Mouse (Mus musculus) hematopoietic stem cell, adult 5-6 weeks (primary cell): ENCODE measurements around the gene Zfp341. TPM values are rescaled to one million over a fixed set of nuclear protein-coding genes. Genes with fewer than 3 reads are reported as not detected.
A peak's percentile ranks its signal among the peaks of the same experiment; 100 is the strongest.

Source experiments
- ATAC-seq, 2 experiments: fragments of 125-278 bp in 1 of 2; replicated peaks in 1 of 2; 2 replicates each; pipeline ENCODE4 v1.8.0; 2016 to 2017; ENCODE audit warnings: inconsistent platforms in 2 of 2, mild to moderate bottlenecking in 2 of 2, moderate number of reproducible peaks in 2 of 2, low read depth in 1 of 2, moderate TSS enrichment in 1 of 2; ENCODE audit not compliant: low FRiP score in 2 of 2, poor library complexity in 2 of 2, severe bottlenecking in 2 of 2, insufficient read depth in 1 of 2, low TSS enrichment in 1 of 2
- total RNA-seq: library from RNA; stranded (forward); fragments of 172-1452, 232-1000 nt; gene quantifications from 2 replicates; pipeline ENCODE4 v1.2.3, GENCODE M21; 2017

Gene Zfp341
- total RNA-seq, 1 experiment from 2014 or later = 0.69 TPM

- no peak for ATAC-seq
Observed at GRCm38 (mm10) chr2:154581421-154581820, 31.7 kb upstream of the Zfp341 start.

DNA sequence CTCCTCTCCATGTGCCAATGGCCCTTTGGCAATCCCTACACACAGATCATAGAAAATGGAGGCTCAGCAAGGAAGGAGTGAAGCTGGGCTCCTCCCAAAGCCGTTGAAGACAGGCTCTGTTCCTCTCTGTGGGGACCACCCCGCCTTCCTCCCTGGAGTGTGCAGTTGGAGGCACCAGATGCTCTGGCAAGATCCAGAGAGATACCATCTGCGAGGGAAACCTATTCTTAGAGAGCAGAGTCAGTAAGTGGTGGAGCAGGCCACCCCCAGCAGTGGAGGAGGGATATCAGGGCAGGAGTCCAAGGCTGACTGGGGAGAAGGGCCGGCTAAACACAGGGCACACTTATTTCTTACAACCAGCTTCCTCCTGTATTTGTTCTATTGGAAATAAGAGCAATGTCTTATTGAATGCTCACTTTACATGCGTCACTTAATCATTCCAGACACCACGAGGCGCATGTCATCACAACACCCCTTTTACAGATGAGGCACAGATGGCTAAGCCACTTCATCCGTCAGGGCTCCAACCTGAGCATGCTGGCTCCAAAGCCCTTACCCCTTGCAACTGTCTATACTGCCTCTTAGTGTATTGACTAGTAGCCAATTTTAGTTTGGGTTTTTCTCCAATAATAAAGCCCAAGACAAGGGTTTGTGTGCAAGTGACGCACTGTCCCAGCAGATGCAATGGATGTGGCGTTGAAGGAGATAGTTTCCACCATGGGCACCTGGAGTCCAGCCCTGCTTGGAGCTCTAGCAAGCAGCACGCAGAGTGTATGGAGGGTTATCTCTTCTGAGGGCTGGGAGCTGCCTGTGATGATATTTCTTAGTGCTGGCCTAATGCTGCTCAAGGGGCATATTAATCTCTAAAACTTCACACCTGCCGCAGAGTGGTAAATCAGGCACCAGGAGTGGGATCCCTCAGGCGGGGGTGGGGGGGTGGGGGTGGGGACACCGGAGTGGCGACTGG, 28.9 kb upstream of the Zfp341 start:
- ATAC-seq = peak in 1 of 2 experiments; percentile 32; a peak in 2 of 4 replicates

- no peak for ATAC-seq
Observed at GRCm38 (mm10) chr2:154584931-154585601, 28.0 kb upstream of the Zfp341 start.

DNA sequence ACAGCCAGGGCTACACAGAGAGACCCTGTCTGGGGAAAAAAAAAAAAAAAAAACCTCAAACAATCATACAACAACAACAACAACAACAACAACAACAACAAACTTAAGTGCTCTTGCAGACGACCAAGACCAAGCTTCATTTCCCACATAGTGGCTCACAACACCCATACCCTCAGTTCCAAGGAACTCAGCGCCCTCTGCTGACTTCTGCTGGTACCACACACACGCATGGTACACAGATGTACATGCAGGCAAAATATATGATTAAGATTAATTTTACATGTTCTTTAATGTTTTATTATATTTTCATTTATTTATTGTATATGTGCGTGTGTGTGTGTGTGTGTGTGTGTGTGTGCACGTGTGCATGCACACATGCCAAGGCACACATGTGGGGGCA, 26.7 kb upstream of the Zfp341 start:
- ATAC-seq = peak in 1 of 2 experiments; percentile 40; a peak in 1 of 4 replicates

DNA sequence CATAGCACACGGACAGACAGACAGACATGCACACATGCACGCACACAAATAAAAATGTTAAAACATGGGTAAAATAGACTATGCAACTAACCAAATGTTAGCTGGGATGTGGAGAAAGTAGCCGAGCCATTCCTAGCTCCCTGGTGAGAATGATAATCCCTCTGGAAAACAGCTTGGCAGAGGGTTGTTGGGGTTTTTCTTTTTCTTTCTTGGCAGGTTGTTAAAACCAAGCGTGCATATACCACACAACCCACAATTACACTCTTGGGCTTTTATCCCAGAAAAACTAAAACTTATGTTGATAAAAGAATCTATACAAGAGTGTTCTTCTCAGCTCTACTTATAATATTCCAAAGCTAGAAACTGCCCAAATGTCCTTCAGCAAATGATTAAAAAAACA, 24.0 kb upstream of the Zfp341 start:
- ATAC-seq = no peak

DNA sequence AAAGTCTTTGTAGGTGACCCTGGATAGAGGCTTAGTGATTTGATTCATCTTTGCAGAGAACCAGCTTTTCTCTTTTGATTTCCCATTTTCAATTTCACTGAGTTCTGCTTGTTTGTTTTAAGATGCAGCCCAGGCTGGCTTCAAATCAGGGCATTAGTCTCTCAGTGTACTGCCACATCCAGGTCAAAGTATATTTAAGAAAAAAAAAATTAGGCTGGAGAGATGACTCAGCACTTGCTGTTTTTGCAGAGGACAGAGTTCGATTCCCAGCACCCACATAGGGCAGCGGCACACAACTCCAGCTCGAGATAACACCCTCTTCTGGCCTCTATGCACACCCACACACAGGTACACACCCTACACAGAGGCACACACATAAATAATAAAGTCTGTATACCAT, 21.9 kb upstream of the Zfp341 start:
- no peak for ATAC-seq

DNA sequence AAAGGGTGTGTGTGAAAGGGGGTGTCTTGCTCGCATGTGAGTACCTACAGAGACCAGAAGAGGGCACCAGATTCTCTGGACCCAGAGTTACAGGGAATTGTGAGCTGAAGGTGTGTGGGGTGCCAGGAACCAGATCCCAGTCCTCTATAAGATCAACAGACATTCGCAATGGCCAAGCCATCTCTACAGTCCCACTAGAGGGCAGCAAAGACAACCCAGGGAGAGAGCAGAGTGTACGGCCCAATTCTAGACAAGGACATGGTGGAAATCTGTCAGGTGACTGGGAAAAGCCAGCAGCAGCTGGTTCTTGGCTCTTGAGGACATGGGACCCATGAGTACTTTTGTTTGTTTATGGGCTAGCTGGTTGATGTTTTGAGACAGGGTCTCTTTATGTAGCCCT, 20.1 kb upstream of the Zfp341 start:
- peak; percentile 45 to 53; a peak in 2 of 4 replicates for ATAC-seq

GRCm38 (mm10) chr2:154595775-154596174, 17.3 kb upstream of the Zfp341 start:
- ATAC-seq = no peak

- no peak for ATAC-seq
Observed at GRCm38 (mm10) chr2:154597399-154597798, 15.7 kb upstream of the Zfp341 start.

DNA sequence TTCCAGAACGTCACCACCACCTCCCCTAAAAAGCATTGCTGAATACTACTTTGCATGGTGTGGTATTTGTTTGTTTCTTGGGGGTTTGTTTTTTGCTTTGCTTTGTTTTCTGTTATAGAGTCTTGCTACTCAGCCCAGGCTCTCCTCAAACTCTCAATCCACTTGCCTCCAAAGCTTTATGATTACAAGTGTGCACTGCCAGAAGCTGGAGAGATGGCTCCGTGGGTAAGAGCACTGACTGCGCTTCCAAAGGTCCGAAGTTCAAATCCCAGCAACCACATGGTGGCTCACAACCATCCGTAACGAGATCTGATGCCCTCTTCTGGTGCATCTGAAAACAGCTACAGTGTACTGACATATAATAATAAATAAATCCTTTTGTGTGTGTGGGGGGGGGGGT, 12.5 kb upstream of the Zfp341 start:
- ATAC-seq = no peak

DNA sequence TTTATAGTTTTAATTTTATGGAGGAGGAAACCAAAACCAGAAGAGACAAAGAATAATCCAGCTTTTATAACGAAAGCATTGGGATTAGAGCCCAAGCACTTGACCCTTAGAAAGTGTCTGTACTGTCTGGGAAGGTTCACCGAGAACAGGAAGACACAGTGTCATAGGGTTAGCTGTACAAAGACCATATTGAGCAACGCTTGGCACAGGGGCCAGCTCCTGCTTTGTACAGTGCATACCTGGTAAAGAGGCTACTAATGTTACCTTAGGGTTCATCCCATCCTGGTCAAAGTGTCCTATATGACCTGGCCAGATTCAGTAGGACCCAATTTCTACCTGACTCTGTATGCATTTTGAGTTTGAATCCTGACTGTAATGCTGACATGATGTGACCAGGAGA, 11.8 kb upstream of the Zfp341 start:
- no peak for ATAC-seq

GRCm38 (mm10) chr2:154603007-154603637, 10.0 kb upstream of the Zfp341 start:
- no peak for ATAC-seq

DNA sequence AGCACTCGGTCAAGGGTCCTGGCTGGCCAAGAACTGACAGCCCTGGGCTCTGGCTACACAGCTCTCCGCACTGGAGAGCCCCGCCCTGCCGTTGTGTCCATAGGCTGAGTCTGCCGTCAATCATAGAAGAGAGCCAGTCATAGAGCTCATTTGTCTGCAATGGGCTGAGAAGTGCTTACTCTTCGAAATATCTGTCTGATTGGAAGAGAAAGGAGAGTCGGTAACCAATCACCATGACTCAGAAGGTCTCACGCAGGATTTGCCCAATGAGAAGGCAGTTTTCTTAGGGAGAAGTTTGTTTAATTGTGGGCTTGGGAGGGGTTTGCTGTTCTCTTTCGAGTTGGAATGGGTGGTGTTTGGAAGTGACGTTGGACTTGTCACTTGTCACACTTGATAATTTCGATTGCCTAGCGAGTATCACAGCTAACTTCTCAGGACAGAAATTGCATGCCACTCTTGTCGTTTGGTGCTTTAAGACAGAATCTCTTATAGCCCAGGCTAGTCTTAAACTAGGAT, 9.4 kb upstream of the Zfp341 start, which contains the start of gene Pxmp4:
Gene Pxmp4 (minus strand): TSS at position 71 of the 516 bp plus-strand sequence.
- peak; percentile 98 to 99 for ATAC-seq

DNA sequence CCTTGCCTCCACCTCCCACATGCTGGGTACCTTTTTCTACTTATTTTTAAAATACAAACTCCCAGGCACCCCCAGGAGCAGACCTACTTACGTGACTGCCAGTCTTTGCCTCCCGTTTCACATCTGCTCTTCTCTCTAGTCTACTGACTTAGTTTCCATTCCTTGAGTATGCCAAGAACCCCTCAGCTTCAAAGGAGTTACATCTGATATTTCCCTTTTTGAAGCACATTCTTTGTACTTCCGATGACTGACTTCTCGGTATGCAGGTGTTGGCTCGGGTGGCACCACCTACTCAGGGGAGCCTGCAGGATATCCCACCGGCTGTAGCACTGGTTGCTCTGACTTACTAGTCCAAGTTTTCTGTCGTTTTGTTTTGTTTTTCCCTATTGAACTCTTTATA, 8.9 kb upstream of the Zfp341 start:
- peak in 1 of 2 experiments; percentile 1; a peak in 1 of 4 replicates for ATAC-seq

DNA sequence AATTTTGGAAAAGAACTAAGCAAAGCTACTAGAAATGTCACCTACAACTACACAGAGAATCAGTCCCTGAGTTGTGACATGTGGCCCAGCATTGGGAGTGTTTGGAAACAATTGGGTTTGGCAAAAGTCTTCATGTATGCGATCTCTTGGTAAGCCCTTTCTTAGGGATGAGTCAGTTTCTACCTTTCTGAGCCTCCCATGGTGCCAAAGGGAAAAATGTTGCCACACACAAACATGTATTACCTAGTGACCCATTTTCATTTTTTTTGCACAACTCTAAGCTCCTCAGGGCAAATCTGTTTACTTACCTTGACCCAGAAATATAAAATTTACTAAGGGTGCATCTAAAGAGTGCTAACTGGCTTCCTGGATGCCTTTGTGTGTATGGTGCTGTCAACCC, 6.1 kb upstream of the Zfp341 start:
- no peak for ATAC-seq

DNA sequence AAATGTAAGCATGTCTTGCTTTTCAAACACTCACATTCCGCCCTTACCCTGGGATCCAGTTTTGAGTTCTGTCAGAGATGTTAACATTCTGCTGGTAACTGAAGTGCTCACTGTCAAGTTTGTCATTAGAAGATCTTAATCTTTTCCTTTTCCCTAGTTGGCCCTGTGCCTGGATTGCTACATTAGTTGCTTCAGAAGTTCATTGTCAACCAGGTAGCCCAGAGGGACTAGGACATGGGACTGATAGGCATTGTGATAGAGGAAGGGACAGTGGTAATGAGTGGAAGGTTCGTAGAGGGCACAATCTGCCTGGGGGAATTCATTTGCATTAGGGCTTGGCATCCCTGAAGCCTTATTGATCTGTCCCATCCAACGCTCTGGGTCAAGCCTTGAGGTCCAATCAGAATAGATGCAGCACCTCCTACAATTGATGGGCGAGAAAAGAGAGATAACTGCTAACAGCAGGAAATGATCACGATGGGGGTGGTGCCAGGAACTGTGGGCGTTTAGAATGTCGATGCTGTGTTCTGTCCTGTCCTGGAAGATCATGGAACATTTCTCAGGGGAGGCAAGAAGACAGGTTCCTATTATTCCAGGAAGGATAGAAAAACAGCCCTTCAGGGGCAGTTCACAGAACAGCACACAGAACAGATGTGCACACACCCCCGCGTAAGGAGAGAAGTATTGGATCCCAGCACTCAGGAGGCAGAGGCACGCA, 3.9 kb upstream of the Zfp341 start:
- no peak for ATAC-seq
